Mouse (Mus musculus): ENCODE results near the gene Akt3.

The Akt3 gene

GRCm38 (mm10) chr1:177010607-177011302 is 247.2 kb downstream of the Akt3 start:
- no peak for DNase-seq (ENCODE audit: low spot score in 2 of 2)

- no peak for DNase-seq (ENCODE audit: low spot score in 2 of 2)
These were observed 248.0 kb downstream of the Akt3 start for GRCm38 (mm10) chr1:177010041-177010440.

- DNase-seq (ENCODE audit: low spot score in 2 of 2), result peak in 1 of 2 experiments; percentile 22
These were observed 249.2 kb downstream of the Akt3 start for GRCm38 (mm10) chr1:177008777-177009176.

GRCm38 (mm10) chr1:177007405-177007804 is 250.6 kb downstream of the Akt3 start:
- DNase-seq (ENCODE audit: low spot score in 2 of 2), result no peak

GRCm38 (mm10) chr1:177004041-177004741 is 253.8 kb downstream of the Akt3 start:
- DNase-seq (ENCODE audit: low spot score in 2 of 2), result no peak

- no peak for DNase-seq (ENCODE audit: low spot score in 2 of 2)
These were observed 255.1 kb downstream of the Akt3 start for GRCm38 (mm10) chr1:177002951-177003350.

- DNase-seq (ENCODE audit: low spot score in 2 of 2), result no peak
These were observed 259.0 kb downstream of the Akt3 start for GRCm38 (mm10) chr1:176999011-176999410.

GRCm38 (mm10) chr1:176997711-176998689 is 260.0 kb downstream of the Akt3 start:
- no peak for DNase-seq (ENCODE audit: low spot score in 2 of 2)

- DNase-seq (ENCODE audit: low spot score in 2 of 2), result no peak
These were observed 260.7 kb downstream of the Akt3 start for GRCm38 (mm10) chr1:176997254-176997653.

- DNase-seq (ENCODE audit: low spot score in 2 of 2), result no peak
These were observed 261.3 kb downstream of the Akt3 start for GRCm38 (mm10) chr1:176996630-176997201.

- DNase-seq (ENCODE audit: low spot score in 2 of 2), result no peak
These were observed 261.8 kb downstream of the Akt3 start for GRCm38 (mm10) chr1:176996166-176996565.

- DNase-seq (ENCODE audit: low spot score in 2 of 2), result no peak
These were observed 262.6 kb downstream of the Akt3 start for GRCm38 (mm10) chr1:176995419-176995775.

GRCm38 (mm10) chr1:176994707-176995418 is 263.1 kb downstream of the Akt3 start:
- DNase-seq (ENCODE audit: low spot score in 2 of 2), result no peak

- DNase-seq (ENCODE audit: low spot score in 2 of 2), result no peak
These were observed 263.9 kb downstream of the Akt3 start for GRCm38 (mm10) chr1:176994087-176994486.

- DNase-seq (ENCODE audit: low spot score in 2 of 2), result no peak
These were observed 264.6 kb downstream of the Akt3 start for GRCm38 (mm10) chr1:176993141-176994010.

GRCm38 (mm10) chr1:176992517-176992916 is 265.5 kb downstream of the Akt3 start:
- no peak for DNase-seq (ENCODE audit: low spot score in 2 of 2)

GRCm38 (mm10) chr1:176991473-176991872 is 266.5 kb downstream of the Akt3 start:
- DNase-seq (ENCODE audit: low spot score in 2 of 2), result no peak

- no peak for DNase-seq (ENCODE audit: low spot score in 2 of 2)
These were observed 270.8 kb downstream of the Akt3 start for GRCm38 (mm10) chr1:176986990-176987740.

GRCm38 (mm10) chr1:176986275-176986674 is 271.7 kb downstream of the Akt3 start:
- no peak for DNase-seq (ENCODE audit: low spot score in 2 of 2)
